Mouse (Mus musculus): ENCODE results near the gene Tnnt2. TPM values are rescaled to one million over a fixed set of nuclear protein-coding genes. Genes with fewer than 3 reads are reported as not detected.

The Tnnt2 gene
- polyA plus RNA-seq (2017; shearing (Covaris generic)) = under 1 TPM; 0.46 to 0.83 TPM

DNA sequence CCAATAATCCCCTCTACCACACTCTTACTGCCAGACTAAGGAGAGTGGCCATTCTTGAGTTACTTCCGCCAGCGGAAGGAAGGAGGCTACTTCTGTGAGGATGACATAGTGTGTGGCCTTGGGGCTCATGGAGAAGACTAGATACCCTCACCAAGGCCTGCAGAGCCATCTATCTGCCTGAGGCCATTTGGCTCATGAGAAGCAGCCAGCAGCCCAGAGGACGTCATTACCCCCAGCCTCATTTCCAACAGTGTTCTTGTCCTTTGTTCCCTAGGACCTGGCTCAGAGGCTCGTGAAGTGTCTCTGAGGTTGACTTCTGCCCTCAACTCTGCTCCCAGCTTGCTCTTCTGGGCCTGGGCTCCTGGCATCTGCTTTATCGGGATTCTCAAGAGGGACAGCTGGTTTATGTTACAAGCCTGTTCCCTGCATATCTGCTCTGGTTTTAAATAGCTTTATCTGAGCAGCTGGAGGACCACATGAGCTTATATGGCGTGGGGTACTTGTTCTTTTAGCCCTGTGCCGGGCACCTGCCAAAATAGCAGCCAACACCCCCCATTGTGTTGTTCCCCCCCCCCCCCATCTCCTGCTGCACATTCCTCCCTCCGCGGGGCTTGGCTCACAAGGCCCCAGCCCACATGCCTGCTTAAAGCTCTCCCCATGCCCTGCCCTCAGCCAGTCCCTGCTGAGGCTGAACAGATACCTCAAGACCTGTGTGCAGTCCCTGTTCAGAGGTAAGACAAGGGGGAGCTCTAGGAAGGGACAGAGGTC, at the start of gene Tnnt2:
Gene Tnnt2 (plus strand): TSS at position 639 of the 768 bp plus-strand sequence.
- no peak for ATAC-seq

DNA sequence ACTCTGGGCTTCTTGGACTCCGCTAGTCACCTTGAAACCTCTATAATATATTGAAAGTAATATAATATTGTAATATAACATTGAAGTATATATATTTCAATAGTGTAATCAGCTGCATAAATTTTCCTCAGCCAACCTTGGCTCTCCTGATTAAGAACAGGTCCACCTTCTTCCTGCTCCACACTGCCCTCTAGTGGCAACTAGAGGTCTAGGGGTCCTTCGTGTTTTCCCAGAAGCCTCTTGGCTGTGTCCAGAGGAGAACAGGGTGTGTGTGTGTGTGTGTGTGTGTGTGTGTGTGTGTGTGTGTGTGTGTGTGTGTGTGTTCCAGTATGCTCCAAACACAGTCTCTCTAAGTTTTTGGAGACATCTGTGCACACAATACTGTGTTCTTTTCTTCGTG, 48.4 kb upstream of the Tnnt2 start:
- peak; percentile 71 for ATAC-seq

DNA sequence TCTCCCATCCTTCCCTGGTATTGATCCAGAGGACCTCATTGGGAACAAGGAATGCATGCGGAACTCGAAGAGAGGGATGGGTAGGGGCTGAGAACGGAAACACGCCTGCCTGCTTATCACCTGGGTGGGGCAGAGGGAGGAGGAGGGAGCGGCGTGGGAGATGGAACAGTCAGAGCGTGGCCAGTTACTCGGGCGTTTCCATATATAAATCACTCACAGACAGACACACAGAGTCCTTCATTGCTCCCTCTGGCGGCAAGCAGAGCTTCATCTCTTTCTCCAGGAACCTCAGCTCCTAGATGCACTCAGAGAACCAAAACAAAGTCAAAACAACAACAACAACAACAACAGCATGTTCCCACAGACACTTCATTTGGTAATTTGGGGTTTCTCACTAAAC, 47.4 kb upstream of the Tnnt2 start:
- no peak for ATAC-seq

GRCm38 (mm10) chr1:135789815-135790214, 46.3 kb upstream of the Tnnt2 start:
- peak; percentile 65 for ATAC-seq

DNA sequence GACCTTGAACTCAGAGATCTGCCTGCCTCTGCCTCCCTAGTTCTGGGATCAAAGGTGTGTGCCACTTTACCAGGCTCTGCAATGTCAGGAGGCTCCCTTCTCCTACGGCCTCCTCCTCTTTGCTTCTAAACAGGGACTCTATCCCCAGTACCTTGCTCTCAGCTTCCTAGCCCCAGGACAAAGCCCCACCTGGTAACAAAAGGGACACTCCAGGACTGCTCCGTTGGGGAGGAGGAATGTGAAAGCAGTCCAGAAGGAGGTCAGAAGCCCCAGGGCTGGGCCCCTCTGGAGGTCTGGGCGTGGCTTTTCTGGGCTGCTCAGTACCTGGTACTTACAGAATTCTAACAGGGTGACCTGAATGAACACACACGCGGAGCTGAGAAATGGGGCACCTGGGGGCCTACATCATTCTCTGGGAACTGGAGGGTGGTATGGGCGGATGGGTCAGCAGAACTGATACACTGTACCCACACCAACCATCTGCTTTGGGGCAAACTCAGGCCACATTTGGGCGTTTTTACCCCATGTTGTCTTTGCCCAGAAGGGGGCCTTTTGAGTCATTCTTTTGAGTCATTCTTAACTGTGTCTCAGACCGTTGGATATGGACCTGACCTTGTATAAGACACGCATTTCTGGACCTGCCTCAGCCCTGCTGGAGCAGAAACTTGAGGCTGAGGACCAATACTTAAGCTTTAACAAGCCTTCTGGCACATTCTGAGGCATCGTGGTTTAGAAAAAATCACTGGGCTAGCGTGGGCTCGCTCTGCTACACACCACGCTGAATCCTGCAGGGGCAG, 43.8 kb upstream of the Tnnt2 start:
- no peak for ATAC-seq

- ATAC-seq = peak; percentile 60
Measured at GRCm38 (mm10) chr1:135793370-135794215, 42.6 kb upstream of the Tnnt2 start.

- ATAC-seq = no peak
Measured at GRCm38 (mm10) chr1:135794216-135795134, 41.7 kb upstream of the Tnnt2 start.

- no peak for ATAC-seq
Measured at GRCm38 (mm10) chr1:135798492-135798891, 37.7 kb upstream of the Tnnt2 start.

DNA sequence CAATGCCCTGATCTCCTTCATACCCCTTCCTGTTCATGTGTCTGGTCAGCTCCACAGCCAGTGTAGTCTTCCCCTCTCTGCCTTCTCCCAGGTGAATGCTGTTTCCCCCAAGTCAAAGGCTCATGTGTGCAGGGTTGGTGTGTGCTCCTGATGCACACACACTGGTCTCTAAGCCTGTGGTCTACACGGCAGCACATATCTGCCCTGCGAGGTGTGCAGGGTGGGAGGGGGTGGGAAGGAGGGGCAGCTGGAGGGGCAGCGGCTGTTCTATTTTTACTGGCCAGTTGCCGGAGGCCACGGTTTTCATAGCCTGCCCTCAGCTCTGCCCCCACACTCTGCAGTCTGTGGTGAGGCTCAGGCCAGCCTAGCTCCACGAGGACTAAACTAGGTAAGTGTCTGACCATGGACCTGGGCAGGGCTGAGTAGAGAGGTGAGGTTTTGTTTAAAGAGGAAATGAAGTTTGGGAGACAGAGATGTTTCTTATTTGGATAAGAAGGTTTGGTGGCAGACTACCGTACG, 37.0 kb upstream of the Tnnt2 start:
- no peak for ATAC-seq

DNA sequence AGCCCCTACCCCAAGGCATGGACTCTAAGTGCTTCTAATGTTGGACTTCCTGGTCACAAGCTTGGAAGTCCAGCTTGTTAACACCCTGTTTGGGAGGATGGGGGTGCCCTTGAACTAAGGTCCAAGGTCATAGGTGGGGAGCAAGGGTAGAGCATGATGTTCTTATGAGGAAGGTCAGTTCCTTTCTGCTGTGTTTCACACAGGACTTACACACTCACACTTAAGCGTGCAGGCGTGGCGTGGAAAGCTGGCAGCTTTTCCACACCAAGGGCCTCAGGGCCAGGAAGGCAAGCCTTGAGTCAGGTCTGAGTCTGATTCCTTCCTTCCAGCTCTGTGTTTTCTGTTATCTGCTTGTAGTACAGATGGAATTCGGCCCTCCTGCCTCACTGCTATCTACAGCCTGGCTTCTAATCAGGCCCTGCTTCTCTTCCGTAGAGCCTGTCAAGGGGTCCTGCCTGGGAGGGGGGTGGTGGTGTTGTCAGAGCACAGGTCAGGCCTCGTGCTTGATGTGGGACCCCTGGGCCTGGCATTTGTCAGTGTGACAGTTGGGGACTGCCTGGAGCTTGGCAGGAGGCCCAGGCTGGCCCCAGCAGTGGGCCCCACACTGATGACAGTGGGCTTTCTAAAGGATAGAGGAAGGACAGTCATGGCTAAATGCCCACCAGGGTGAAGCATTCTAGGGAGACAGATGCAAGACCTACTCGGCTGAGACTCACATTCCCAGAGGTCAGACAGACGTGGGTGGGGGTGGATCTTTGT, 35.8 kb upstream of the Tnnt2 start:
- ATAC-seq = no peak

DNA sequence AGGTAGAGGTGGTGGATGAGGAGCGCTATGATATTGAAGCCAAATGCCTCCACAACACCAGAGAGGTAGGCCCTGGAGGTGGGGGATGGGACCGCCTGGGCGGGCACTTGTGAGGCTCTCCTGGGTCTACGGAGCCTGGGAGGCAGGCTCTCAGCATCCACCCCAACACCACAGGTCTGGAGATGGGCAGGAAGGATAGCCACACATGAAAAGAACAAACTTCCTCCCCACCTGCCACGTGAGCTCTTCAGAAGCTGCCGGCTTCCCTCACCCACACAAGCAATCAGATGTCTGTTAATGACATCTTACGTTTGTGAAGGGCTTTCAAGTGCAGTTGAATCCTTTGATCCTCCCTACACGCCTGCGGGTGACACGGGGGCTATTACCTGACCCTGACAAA, 28.6 kb upstream of the Tnnt2 start:
- ATAC-seq = peak; percentile 85

- no peak for ATAC-seq
Measured at GRCm38 (mm10) chr1:135810180-135810579, 26.0 kb upstream of the Tnnt2 start.

DNA sequence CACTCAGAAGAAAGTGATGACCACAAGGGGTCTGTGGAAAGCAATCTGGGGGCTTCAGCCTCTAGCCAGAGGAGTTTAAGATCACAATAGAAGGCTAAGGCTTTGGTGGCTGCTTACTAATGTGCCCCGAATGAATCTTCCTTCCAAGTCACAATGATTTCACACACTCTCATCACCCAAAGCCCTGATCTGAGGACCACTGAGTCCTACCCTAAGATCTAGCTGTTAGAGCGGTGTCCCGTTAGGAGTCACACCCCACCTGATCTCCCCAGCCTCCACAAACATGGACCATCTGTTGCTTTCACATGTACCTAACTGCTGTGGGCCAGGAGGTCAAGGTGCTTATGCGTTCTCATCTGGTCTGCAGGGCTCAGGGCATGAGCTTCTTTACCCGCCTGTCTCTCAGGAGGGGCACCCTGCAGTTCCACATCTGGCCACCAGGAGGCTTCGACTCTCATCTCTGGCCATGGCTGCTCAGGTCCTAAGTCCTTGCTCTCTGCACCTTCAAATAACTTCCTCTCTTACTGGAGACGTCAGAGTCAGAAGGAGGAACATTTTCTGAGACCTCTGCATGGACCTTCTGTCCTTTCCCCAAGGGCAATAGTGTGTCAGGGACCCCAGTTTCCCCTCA, 25.0 kb upstream of the Tnnt2 start:
- peak; percentile 44 for ATAC-seq

DNA sequence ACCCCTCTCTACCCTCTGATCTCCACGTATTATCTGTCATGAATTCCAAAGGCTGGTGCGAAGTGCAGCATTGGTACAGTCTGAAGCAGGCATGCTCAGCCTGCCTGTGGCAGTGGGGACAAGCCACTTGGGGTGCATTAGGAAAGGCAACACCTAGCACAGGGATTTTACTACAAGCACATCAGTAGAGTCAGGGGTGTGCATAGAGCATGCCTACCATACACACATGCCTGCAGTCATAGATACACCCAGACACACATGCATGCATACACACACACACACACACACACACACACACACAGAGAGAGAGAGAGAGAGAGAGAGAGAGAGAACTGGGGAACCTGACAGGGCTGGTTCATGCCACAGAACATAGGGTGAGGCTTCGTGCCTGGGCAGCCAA, 23.9 kb upstream of the Tnnt2 start:
- no peak for ATAC-seq

DNA sequence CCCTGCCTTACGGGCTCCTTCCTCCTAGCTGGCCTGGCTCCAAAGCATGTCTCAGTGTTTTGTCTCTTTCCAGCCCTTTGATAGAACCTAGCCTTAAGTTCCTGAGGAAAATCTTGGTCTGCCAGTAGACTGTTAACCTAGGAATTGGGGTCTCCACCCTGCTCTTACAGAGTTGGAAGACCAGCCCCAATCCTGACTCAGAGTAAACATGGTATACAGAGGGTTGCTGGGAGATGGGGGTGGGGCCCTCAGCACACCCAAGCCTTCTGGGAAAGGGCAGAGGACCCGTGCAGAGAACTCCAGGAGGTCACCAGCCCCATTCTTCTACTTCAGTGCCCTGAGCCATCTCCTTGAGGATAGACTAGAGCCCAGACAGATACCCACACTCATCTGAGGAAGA, 23.5 kb upstream of the Tnnt2 start:
- no peak for ATAC-seq

DNA sequence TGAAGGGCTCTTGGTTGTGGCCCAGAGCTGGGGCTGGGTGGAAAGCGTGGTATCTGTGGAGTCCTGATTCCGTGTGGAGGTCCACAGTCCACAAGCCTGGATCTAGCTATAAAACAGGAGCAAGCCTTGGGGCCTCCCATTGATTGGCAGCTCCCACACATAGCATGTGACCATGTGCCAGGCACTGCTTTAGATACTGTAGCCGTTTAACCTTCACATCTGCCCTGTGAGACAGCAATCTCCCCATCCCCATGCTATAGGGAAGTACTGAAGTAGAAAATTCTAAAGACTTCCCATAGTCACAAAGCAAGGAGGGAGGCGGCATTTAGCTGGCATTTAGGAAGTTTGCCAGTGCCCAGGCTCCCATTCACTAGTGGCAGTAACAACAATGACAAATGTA, 23.1 kb upstream of the Tnnt2 start:
- ATAC-seq = no peak

GRCm38 (mm10) chr1:135813687-135814395, 22.3 kb upstream of the Tnnt2 start:
- ATAC-seq = no peak

- ATAC-seq = no peak
Measured at GRCm38 (mm10) chr1:135814531-135814930, 21.6 kb upstream of the Tnnt2 start.

GRCm38 (mm10) chr1:135817595-135817994, 18.6 kb upstream of the Tnnt2 start:
- peak; percentile 78 for ATAC-seq
